Mouse (Mus musculus): Measurements from ENCODE around the gene Cd200r4.

Gene Cd200r4

GRCm38 (mm10) chr16:44866797-44867196 is 55.3 kb downstream of the Cd200r4 start, which contains the start of gene Cd200r2:
TSS of gene Cd200r2 (plus strand) at chr16:44867097.
- in situ Hi-C loops (cut with MseI, MboI): no loop called here

- in situ Hi-C loops (cut with MseI, MboI): no loop called here
Observed at GRCm38 (mm10) chr16:44875178-44875577, 63.6 kb downstream of the Cd200r4 start.

- in situ Hi-C loops (cut with MseI, MboI): no loop called here
Observed at GRCm38 (mm10) chr16:44876625-44877024, 65.1 kb downstream of the Cd200r4 start.

- in situ Hi-C loops (cut with MseI, MboI): no loop called here
Observed at GRCm38 (mm10) chr16:44877595-44877994, 66.1 kb downstream of the Cd200r4 start.
